Mouse (Mus musculus) intestine, embryonic 16.5 days (tissue): ENCODE data around the gene Fxn. TPM values are rescaled to one million over a fixed set of nuclear protein-coding genes. Genes with fewer than 3 reads are reported as not detected.
A peak's percentile ranks its signal among the peaks of the same experiment; 100 is the strongest.

Source experiments
- ATAC-seq: fragments of 200-750 bp; cut with Nextera tagmentation; 2 replicates; pipeline ENCODE4 v1.8.0; 2017; ENCODE audit warnings: moderate TSS enrichment, moderate library complexity
- H3K27ac ChIP-seq: fragments of 300-500 bp; sonication (generic); 2 replicates; pipeline ENCODE4 v1.5.1; 2014; ENCODE audit warnings: mild to moderate bottlenecking, low read length
- H3K27me3 ChIP-seq: fragments of 300-500 bp; sonication (generic); replicated peaks from 2 replicates; pipeline ENCODE4 v1.6.1; 2014; ENCODE audit warnings: low read length, control low read depth, mixed read lengths; ENCODE audit not compliant: control insufficient read depth, insufficient read depth
- H3K36me3 ChIP-seq: fragments of 300-500 bp; sonication (generic); 2 replicates; pipeline ENCODE4 v1.6.1; 2014; ENCODE audit warnings: low read length, control low read depth; ENCODE audit not compliant: control insufficient read depth, insufficient read depth
- H3K4me1 ChIP-seq: fragments of 300-500 bp; sonication (generic); 2 replicates; pipeline ENCODE4 v1.6.1; 2014; ENCODE audit warnings: low read length, control low read depth, mixed read lengths; ENCODE audit not compliant: control insufficient read depth, insufficient read depth
- H3K4me2 ChIP-seq: fragments of 300-500 bp; sonication (generic); 2 replicates; pipeline ENCODE4 v1.6.1; 2014; ENCODE audit warnings: low read depth, low read length, control low read depth
- H3K4me3 ChIP-seq: fragments of 300-500 bp; sonication (generic); 2 replicates; pipeline ENCODE4 v1.5.1; 2014; ENCODE audit warnings: mild to moderate bottlenecking, low read length
- H3K9ac ChIP-seq: fragments of 300-500 bp; sonication (generic); 2 replicates; pipeline ENCODE4 v1.6.1; 2014; ENCODE audit warnings: low read depth, low read length
- H3K9me3 ChIP-seq: fragments of 300-500 bp; sonication (generic); 2 replicates; pipeline ENCODE4 v1.6.1; 2016; ENCODE audit warnings: low read length, control low read depth; ENCODE audit not compliant: control insufficient read depth
- WGBS: fragments of 180-500 bp; shearing (Covaris S2); extraction: QIAGEN DNeasy Blood & Tissue Kit; methylation state at CpG from one replicate; pipeline ENCODE4 v1.1.7; 2014; 5-methylcytosine and 5-hydroxymethylcytosine counted together
- polyA plus RNA-seq: library from polyadenylated mRNA; unstranded; fragments of >200 nt; fragmentation: Nextera tagmentation; extraction: Ambion mirVana; gene quantifications from 2 replicates; pipeline ENCODE4 v1.2.1, GENCODE M21; 2015

Fxn gene
- polyA plus RNA-seq, 1 experiment from 2014 or later, result 37.6 TPM

GRCm38 (mm10) chr19:24317038-24317591, 36.7 kb upstream of the Fxn start:
- Histone ChIP-seq H3K27me3 (no peaks in the 10 kb centered on the region), H3K4me1 (peaks cover 4% of the 10 kb centered on the region; the same call in 1 of the 2 replicates), H3K4me3 (no peak overlapping the region), H3K27ac (peak overlapping the region; percentile 86), H3K9me3 (no peaks in the 10 kb centered on the region), H3K9ac (no peak overlapping the region), H3K4me2 (no peak overlapping the region), H3K36me3 (no peaks in the 10 kb centered on the region)
- peak; percentile 77 for ATAC-seq
- 47% methylated on average over 15 of the region's 15 CpGs for WGBS

- no peak for ATAC-seq
- Histone ChIP-seq H3K36me3 (no peaks in the 10 kb centered on the region), H3K9ac (no peak overlapping the region), H3K9me3 (no peaks in the 10 kb centered on the region), H3K4me2 (no peak overlapping the region), H3K4me3 (no peak overlapping the region), H3K27me3 (no peaks in the 10 kb centered on the region), H3K27ac (peak overlapping the region; percentile 86; the same call in 1 of the 2 replicates), H3K4me1 (peaks cover 4% of the 10 kb centered on the region; the same call in 1 of the 2 replicates)
- 73% methylated on average over 9 of the region's 9 CpGs for WGBS
Measured at GRCm38 (mm10) chr19:24316060-24316725, 35.8 kb upstream of the Fxn start.

- Histone ChIP-seq H3K4me3 (no peak overlapping the region), H3K27me3 (no peaks in the 10 kb centered on the region), H3K4me2 (no peak overlapping the region), H3K9ac (no peak overlapping the region), H3K36me3 (no peaks in the 10 kb centered on the region), H3K9me3 (no peaks in the 10 kb centered on the region), H3K27ac (no peak overlapping the region), H3K4me1 (peaks cover 4% of the 10 kb centered on the region; the same call in 1 of the 2 replicates)
- 89% methylated on average over 4 of the region's 4 CpGs for WGBS
- ATAC-seq, result no peak
Measured at GRCm38 (mm10) chr19:24315234-24315633, 34.8 kb upstream of the Fxn start.

GRCm38 (mm10) chr19:24314676-24315075, 34.3 kb upstream of the Fxn start:
- Histone ChIP-seq H3K27ac (no peak overlapping the region), H3K9me3 (no peaks in the 10 kb centered on the region), H3K9ac (no peak overlapping the region), H3K4me2 (no peak overlapping the region), H3K36me3 (no peaks in the 10 kb centered on the region), H3K4me3 (no peak overlapping the region), H3K27me3 (no peaks in the 10 kb centered on the region), H3K4me1 (peaks cover 4% of the 10 kb centered on the region; the same call in 1 of the 2 replicates)
- ATAC-seq, result no peak
- WGBS, result 91% methylated on average over 11 of the region's 11 CpGs

GRCm38 (mm10) chr19:24312556-24313342, 32.3 kb upstream of the Fxn start:
- no peak overlapping the region for H3K4me3 ChIP-seq
- H3K27ac ChIP-seq, result no peak overlapping the region
- no peaks in the 10 kb centered on the region for H3K36me3 ChIP-seq
- no peak for ATAC-seq
- H3K4me2 ChIP-seq, result no peak overlapping the region
- no peaks in the 10 kb centered on the region for H3K9me3 ChIP-seq
- no peak overlapping the region for H3K9ac ChIP-seq
- H3K27me3 ChIP-seq, result no peaks in the 10 kb centered on the region
- H3K4me1 ChIP-seq, result 0 out of 2 replicates have a peak, but pooled peaks cover 4% of the 10 kb centered on the region
- 74% methylated on average over 12 of the region's 12 CpGs for WGBS

GRCm38 (mm10) chr19:24312046-24312445, 31.6 kb upstream of the Fxn start:
- Histone ChIP-seq H3K9ac (no peak overlapping the region), H3K4me3 (no peak overlapping the region), H3K27ac (no peak overlapping the region), H3K4me1 (0 out of 2 replicates have a peak, but pooled peaks cover 4% of the 10 kb centered on the region), H3K9me3 (no peaks in the 10 kb centered on the region), H3K36me3 (no peaks in the 10 kb centered on the region), H3K27me3 (no peaks in the 10 kb centered on the region), H3K4me2 (no peak overlapping the region)
- ATAC-seq, result no peak
- WGBS, result 79% methylated on average over 5 of the region's 5 CpGs

- Histone ChIP-seq H3K4me3 (no peak overlapping the region), H3K27ac (no peak overlapping the region), H3K9me3 (no peaks in the 10 kb centered on the region), H3K27me3 (no peaks in the 10 kb centered on the region), H3K4me1 (no peaks in the 10 kb centered on the region), H3K4me2 (no peak overlapping the region), H3K36me3 (no peaks in the 10 kb centered on the region), H3K9ac (no peak overlapping the region)
- 40% methylated on average over 5 of the region's 5 CpGs for WGBS
- ATAC-seq, result peak; percentile 44
Measured at GRCm38 (mm10) chr19:24308305-24308705, 27.9 kb upstream of the Fxn start.

GRCm38 (mm10) chr19:24307271-24308221, 27.1 kb upstream of the Fxn start:
- no peak overlapping the region for H3K4me3 ChIP-seq
- no peak overlapping the region for H3K9ac ChIP-seq
- no peaks in the 10 kb centered on the region for H3K9me3 ChIP-seq
- WGBS, result 70% methylated on average over 13 of the region's 13 CpGs
- no peak overlapping the region for H3K4me2 ChIP-seq
- no peaks in the 10 kb centered on the region for H3K36me3 ChIP-seq
- no peaks in the 10 kb centered on the region for H3K4me1 ChIP-seq
- ATAC-seq, result no peak
- no peak overlapping the region for H3K27ac ChIP-seq
- no peaks in the 10 kb centered on the region for H3K27me3 ChIP-seq
